Mouse (Mus musculus) kidney, adult 2 months (tissue): ENCODE results near the gene Diaph3. TPM values are rescaled to one million over a fixed set of nuclear protein-coding genes. Genes with fewer than 3 reads are reported as not detected.

ENCODE experiments used
- DNase-seq: peaks from one replicate; pipeline ENCODE4 v3.0.0; 2021
- H3K27ac ChIP-seq: fragments of 200-500 bp; 2 replicates; pipeline ENCODE4 v1.5.1; 2012; ENCODE audit warnings: low read depth, low read length, control low read depth, inconsistent platforms; ENCODE audit not compliant: insufficient read depth
- H3K27me3 ChIP-seq: fragments of 200-500 bp; replicated peaks from 2 replicates; pipeline ENCODE4 v1.6.1; 2012; ENCODE audit warnings: mild to moderate bottlenecking, moderate library complexity, low read length, inconsistent platforms; ENCODE audit not compliant: control insufficient read depth, insufficient read depth
- H3K36me3 ChIP-seq: fragments of 200-500 bp; 2 replicates; pipeline ENCODE4 v1.6.1; 2012; ENCODE audit warnings: mild to moderate bottlenecking, moderate library complexity, low read length, inconsistent platforms; ENCODE audit not compliant: control insufficient read depth, insufficient read depth
- H3K4me1 ChIP-seq: fragments of 200-500 bp; 2 replicates; pipeline ENCODE4 v1.6.1; 2011; ENCODE audit warnings: low read length; ENCODE audit not compliant: control insufficient read depth, insufficient read depth
- H3K4me3 ChIP-seq: fragments of 200-500 bp; 2 replicates; pipeline ENCODE4 v1.5.1; 2011; ENCODE audit warnings: mild to moderate bottlenecking, low read depth, low read length, control low read depth; ENCODE audit not compliant: insufficient read depth
- CTCF ChIP-seq: fragments of 200-500 bp; conservative IDR thresholded peaks from 2 replicates; pipeline ENCODE4 v1.5.1; 2011; ENCODE audit warnings: low read depth, mild to moderate bottlenecking, control low read depth, low read length, moderate library complexity, mixed read lengths; ENCODE audit not compliant: insufficient read depth, insufficient read length
- POLR2A ChIP-seq: fragments of 200-500 bp; IDR thresholded peaks from one replicate; pipeline ENCODE4 v1.6.1; 2011; ENCODE audit warnings: low read depth, low read length, control low read depth
- WGBS: fragments of 180-500 bp; shearing (Covaris S2); methylation state at CpG from one replicate; pipeline ENCODE4 v1.1.7; 2018; 5-methylcytosine and 5-hydroxymethylcytosine counted together
- polyA plus RNA-seq: library from polyadenylated mRNA; depleted of rRNA; stranded (reverse); fragments of >200 nt; gene quantifications from 2 replicates; pipeline ENCODE4 v1.2.3, GENCODE M21; 2012

Diaph3 gene
- polyA plus RNA-seq, 1 experiment: 0.08 TPM

GRCm38 (mm10) chr14:86681951-86682350, 459.1 kb downstream of the Diaph3 start:
- H3K4me3 ChIP-seq: no peak overlapping the region
- no peaks in the 10 kb centered on the region for H3K27me3 ChIP-seq
- TF ChIP-seq CTCF (no peak), POLR2A (no peak)
- peaks cover 3% of the 10 kb centered on the region; the same call in 1 of the 2 replicates for H3K4me1 ChIP-seq
- H3K36me3 ChIP-seq: no peaks in the 10 kb centered on the region
- no peak overlapping the region for H3K27ac ChIP-seq
- no peak for DNase-seq

GRCm38 (mm10) chr14:86678992-86679391, 462.0 kb downstream of the Diaph3 start:
- H3K36me3 ChIP-seq: no peaks in the 10 kb centered on the region
- TF ChIP-seq CTCF: no peak
- TF ChIP-seq POLR2A: no peak
- H3K4me1 ChIP-seq: no peaks in the 10 kb centered on the region
- H3K4me3 ChIP-seq: no peak overlapping the region
- no peak overlapping the region for H3K27ac ChIP-seq
- DNase-seq: no peak
- WGBS: 93% methylated on average over 3 of the region's 3 CpGs
- no peaks in the 10 kb centered on the region for H3K27me3 ChIP-seq

- WGBS: 60% methylated on average over 5 of the region's 5 CpGs
These were observed 462.8 kb downstream of the Diaph3 start for GRCm38 (mm10) chr14:86678179-86678780.

GRCm38 (mm10) chr14:86677015-86677414, 464.0 kb downstream of the Diaph3 start:
- TF ChIP-seq POLR2A: no peak
- no peak for TF ChIP-seq CTCF
- Histone ChIP-seq H3K4me1 (no peaks in the 10 kb centered on the region), H3K27ac (no peak overlapping the region), H3K36me3 (no peaks in the 10 kb centered on the region), H3K27me3 (no peaks in the 10 kb centered on the region), H3K4me3 (no peak overlapping the region)
- WGBS: 71% methylated on average over 6 of the region's 6 CpGs
- no peak for DNase-seq

More at GRCm38 (mm10) chr14:86678179-86678780, 462.8 kb downstream of the Diaph3 start:
- DNase-seq: peak; percentile 6
- no peaks in the 10 kb centered on the region for H3K4me1 ChIP-seq
- no peaks in the 10 kb centered on the region for H3K36me3 ChIP-seq
- no peak overlapping the region for H3K27ac ChIP-seq
- H3K4me3 ChIP-seq: no peak overlapping the region
- no peaks in the 10 kb centered on the region for H3K27me3 ChIP-seq
- TF ChIP-seq CTCF (0 out of 2 replicates have a peak, but pooled peaks have one; percentile 2), POLR2A (no peak)

- no peak for DNase-seq
These were observed 465.7 kb downstream of the Diaph3 start for GRCm38 (mm10) chr14:86675314-86675713.

GRCm38 (mm10) chr14:86662846-86663245, 478.2 kb downstream of the Diaph3 start:
- no peaks in the 10 kb centered on the region for H3K4me1 ChIP-seq
- TF ChIP-seq CTCF (no peak), POLR2A (no peak)
- H3K4me3 ChIP-seq: no peak overlapping the region
- H3K27me3 ChIP-seq: no peaks in the 10 kb centered on the region
- DNase-seq: no peak
- H3K36me3 ChIP-seq: no peaks in the 10 kb centered on the region
- H3K27ac ChIP-seq: no peak overlapping the region
- 72% methylated on average over 4 of the region's 4 CpGs for whole genome bisulfite sequencing

More at GRCm38 (mm10) chr14:86675314-86675713, 465.7 kb downstream of the Diaph3 start:
- H3K27ac ChIP-seq: no peak overlapping the region
- TF ChIP-seq CTCF (no peak), POLR2A (no peak)
- no peaks in the 10 kb centered on the region for H3K27me3 ChIP-seq
- H3K4me3 ChIP-seq: no peak overlapping the region
- H3K36me3 ChIP-seq: no peaks in the 10 kb centered on the region
- 58% methylated on average over 8 of the region's 8 CpGs for WGBS
- H3K4me1 ChIP-seq: no peaks in the 10 kb centered on the region

- 94% methylated on average over 3 of the region's 3 CpGs for WGBS
These were observed 480.5 kb downstream of the Diaph3 start for GRCm38 (mm10) chr14:86660556-86660955.

GRCm38 (mm10) chr14:86656262-86656661, 484.8 kb downstream of the Diaph3 start:
- no peaks in the 10 kb centered on the region for H3K36me3 ChIP-seq
- 33% methylated on average over 5 of the region's 5 CpGs for WGBS
- H3K27ac ChIP-seq: no peak overlapping the region
- H3K27me3 ChIP-seq: no peaks in the 10 kb centered on the region
- no peaks in the 10 kb centered on the region for H3K4me1 ChIP-seq
- peak; percentile 2 for DNase-seq
- H3K4me3 ChIP-seq: no peak overlapping the region
- no peak for TF ChIP-seq POLR2A
- no peak for TF ChIP-seq CTCF

More at GRCm38 (mm10) chr14:86660556-86660955, 480.5 kb downstream of the Diaph3 start:
- H3K27me3 ChIP-seq: no peaks in the 10 kb centered on the region
- TF ChIP-seq CTCF: no peak
- TF ChIP-seq POLR2A: no peak
- no peaks in the 10 kb centered on the region for H3K4me1 ChIP-seq
- no peak overlapping the region for H3K27ac ChIP-seq
- no peak for DNase-seq
- H3K36me3 ChIP-seq: no peaks in the 10 kb centered on the region
- no peak overlapping the region for H3K4me3 ChIP-seq
